Mouse (Mus musculus): ENCODE data around the gene Kctd17. TPM values are rescaled to one million over a fixed set of nuclear protein-coding genes. Genes with fewer than 3 reads are reported as not detected.

Kctd17 gene
- polyA plus RNA-seq, 1 experiment from 2014 or later, result 48.8 TPM

Other genes with a start within 250 kb of the Kctd17 start
- not detected in 2 replicates for gene Pvalb, start 222.2 kb upstream of the Kctd17 start, polyA plus RNA-seq (2014; fragmentation: Nextera tagmentation; extraction: Ambion mirVana)
- gene Ncf4, start 183.8 kb upstream of the Kctd17 start, polyA plus RNA-seq (2014; fragmentation: Nextera tagmentation; extraction: Ambion mirVana), result 1.2 and 1.9 TPM in 2 replicates
- 0.14 and 0.28 TPM in 2 replicates for gene Csf2rb2, start 122.8 kb upstream of the Kctd17 start, polyA plus RNA-seq (2014; fragmentation: Nextera tagmentation; extraction: Ambion mirVana)
- 0.41 and 0.89 TPM in 2 replicates for gene Csf2rb, start 102.8 kb upstream of the Kctd17 start, polyA plus RNA-seq (2014; fragmentation: Nextera tagmentation; extraction: Ambion mirVana)
- gene Tex33, start 32.7 kb upstream of the Kctd17 start, polyA plus RNA-seq (2014; fragmentation: Nextera tagmentation; extraction: Ambion mirVana), result not detected in 2 replicates
- 32.4 and 32.8 TPM in 2 replicates for gene Tst, start 22.7 kb upstream of the Kctd17 start, polyA plus RNA-seq (2014; fragmentation: Nextera tagmentation; extraction: Ambion mirVana)
- gene Mpst, start 22.1 kb upstream of the Kctd17 start, polyA plus RNA-seq (2014; fragmentation: Nextera tagmentation; extraction: Ambion mirVana), result 4.3 and 5.3 TPM in 2 replicates
- 0.34 and 0.49 TPM in 2 replicates for gene Tmprss6, start 40.1 kb downstream of the Kctd17 start, polyA plus RNA-seq (2014; fragmentation: Nextera tagmentation; extraction: Ambion mirVana)
- gene Il2rb, start 66.7 kb downstream of the Kctd17 start, polyA plus RNA-seq (2014; fragmentation: Nextera tagmentation; extraction: Ambion mirVana), result 0.07 and 0.60 TPM in 2 replicates
- 26.0 and 31.9 TPM in 2 replicates for gene C1qtnf6, start 102.9 kb downstream of the Kctd17 start, polyA plus RNA-seq (2014; fragmentation: Nextera tagmentation; extraction: Ambion mirVana)
- 0.21 and 0.23 TPM in 2 replicates for gene Sstr3, start 116.1 kb downstream of the Kctd17 start, polyA plus RNA-seq (2014; fragmentation: Nextera tagmentation; extraction: Ambion mirVana)
- 6.1 and 7.6 TPM in 2 replicates for gene Rac2, start 144.2 kb downstream of the Kctd17 start, polyA plus RNA-seq (2014; fragmentation: Nextera tagmentation; extraction: Ambion mirVana)
- 2.6 and 3.5 TPM in 2 replicates for gene Cyth4, start 168.5 kb downstream of the Kctd17 start, polyA plus RNA-seq (2014; fragmentation: Nextera tagmentation; extraction: Ambion mirVana)

Measured in kidney, embryonic 14.5 days (tissue).